In genomic region chr4:155705592-155705929, GRCm38 (mm10) we compare ENCODE assay signal across 8 mouse cellular contexts. TPM values are rescaled to one million over a fixed set of nuclear protein-coding genes. Genes with fewer than 3 reads are reported as not detected.
DNase-seq lines count a peak whose midpoint lies in the region; ATAC-seq and TF ChIP-seq lines count a peak whose summit lies in the region.

No protein-coding gene starts in this region.

- H3K4me2 ChIP-seq in embryonic facial prominence, embryonic 15.5 days (replicated peaks) = peak overlapping the region; percentile 70
- peak overlapping the region; percentile 75 for H3K4me2 ChIP-seq in limb, embryonic 12.5 days
- H3K4me2 ChIP-seq in neural tube, embryonic 15.5 days = peak overlapping the region; percentile 79

- peak overlapping the region; percentile 94 for H3K4me3 ChIP-seq in C2C12 (ENCODE audit: insufficient read depth, poor library complexity, severe bottlenecking)
- peak overlapping the region; percentile 74 for H3K4me3 ChIP-seq in embryonic facial prominence, embryonic 15.5 days (replicated peaks)
- H3K4me3 ChIP-seq in limb, embryonic 12.5 days (replicated peaks) = peak overlapping the region; percentile 96
- H3K4me3 ChIP-seq in neural tube, embryonic 15.5 days (replicated peaks) = peak overlapping the region; percentile 99

- H3K79me2 ChIP-seq in C2C12 (ENCODE audit: control insufficient read depth, insufficient read depth) = peaks cover 56% of the 10 kb centered on the region

- TF ChIP-seq CTCF in C2C12 (IDR thresholded peaks at IDR 0.05; ENCODE audit: control insufficient read depth, insufficient read depth, insufficient read length) = no peak

- peaks cover 24% of the 10 kb centered on the region for H3K4me1 ChIP-seq in embryonic facial prominence, embryonic 15.5 days
- peaks cover 18% of the 10 kb centered on the region for H3K4me1 ChIP-seq in limb, embryonic 12.5 days (replicated peaks)
- H3K4me1 ChIP-seq in neural tube, embryonic 15.5 days = peaks cover 39% of the 10 kb centered on the region

- no peaks in the 10 kb centered on the region for H3K9me3 ChIP-seq in embryonic facial prominence, embryonic 15.5 days (replicated peaks)
- H3K9me3 ChIP-seq in limb, embryonic 12.5 days = no peaks in the 10 kb centered on the region
- no peaks in the 10 kb centered on the region for H3K9me3 ChIP-seq in neural tube, embryonic 15.5 days (replicated peaks)

- intact Hi-C loops in left cerebral cortex, postnatal 10 days (cut with DNase I) = no loop called here

- H3K27me3 ChIP-seq in C2C12 (ENCODE audit: control insufficient read depth, insufficient read depth, insufficient read length) = no peaks in the 10 kb centered on the region
- H3K27me3 ChIP-seq in embryonic facial prominence, embryonic 15.5 days = no peaks in the 10 kb centered on the region
- H3K27me3 ChIP-seq in limb, embryonic 12.5 days = no peaks in the 10 kb centered on the region
- H3K27me3 ChIP-seq in neural tube, embryonic 15.5 days (replicated peaks) = no peaks in the 10 kb centered on the region

- H3ac ChIP-seq in C2C12 (ENCODE audit: control insufficient read depth, insufficient read length, low read depth) = peak overlapping the region; percentile 85

- no peak; the same call in none of the 2 replicates for ATAC-seq in embryonic facial prominence, embryonic 15.5 days (ENCODE audit: insufficient number of reproducible peaks, low FRiP score, low TSS enrichment, low read depth)
- no peak for ATAC-seq in limb, embryonic 12.5 days (ENCODE audit: insufficient number of reproducible peaks, insufficient read depth, low FRiP score, low TSS enrichment, low read depth)
- no peak for ATAC-seq in neural tube, embryonic 15.5 days (ENCODE audit: low FRiP score)

- peak; percentile 32 for DNase-seq in embryo, embryonic 10.5 days (ENCODE audit: low spot score)
- no peak for DNase-seq in embryo, embryonic 11 days
- DNase-seq in frontal cortex, postnatal 36 days (ENCODE audit: low spot score in 2 of 2) = no peak
- no peak for DNase-seq in left cerebral cortex, postnatal 10 days (ENCODE audit: extremely low spot score in 1 of 2, low spot score in 2 of 2)

- peak overlapping the region; percentile 69 for H3K9ac ChIP-seq in embryonic facial prominence, embryonic 15.5 days
- peak overlapping the region; percentile 92 for H3K9ac ChIP-seq in limb, embryonic 12.5 days (replicated peaks)
- peak overlapping the region; percentile 94 for H3K9ac ChIP-seq in neural tube, embryonic 15.5 days (replicated peaks)

- no peaks in the 10 kb centered on the region for H3K36me3 ChIP-seq in C2C12 (ENCODE audit: control insufficient read depth, insufficient read depth)
- H3K36me3 ChIP-seq in embryonic facial prominence, embryonic 15.5 days = no peaks in the 10 kb centered on the region
- H3K36me3 ChIP-seq in limb, embryonic 12.5 days = peaks cover under 1% of the 10 kb centered on the region; the same call in 1 of the 2 replicates
- no peaks in the 10 kb centered on the region for H3K36me3 ChIP-seq in neural tube, embryonic 15.5 days

- peaks cover 54% of the 10 kb centered on the region for H3K79me3 ChIP-seq in C2C12 (ENCODE audit: low read depth)

- WGBS in embryonic facial prominence, embryonic 15.5 days = under 1% methylated on average over 19 of the region's 19 CpGs
- under 1% methylated on average over 19 of the region's 19 CpGs for WGBS in limb, embryonic 12.5 days
- under 1% methylated on average over 19 of the region's 19 CpGs for WGBS in neural tube, embryonic 15.5 days

- H3K27ac ChIP-seq in embryonic facial prominence, embryonic 15.5 days (replicated peaks) = peak overlapping the region; percentile 98
- H3K27ac ChIP-seq in limb, embryonic 12.5 days = peak overlapping the region; percentile 97
- peak overlapping the region; percentile 97 for H3K27ac ChIP-seq in neural tube, embryonic 15.5 days (replicated peaks)

TF ChIP-seq in C2C12, 6 proteins besides CTCF, POLR2A, EP300 and RAD21:
- TF ChIP-seq MYOG (IDR thresholded peaks at IDR 0.05; ENCODE audit: control insufficient read depth, extremely low read depth, insufficient read length) = no peak
- TF ChIP-seq CEBPB (IDR thresholded peaks at IDR 0.05; ENCODE audit: low read depth) = no peak
- no peak for TF ChIP-seq USF1 (IDR thresholded peaks at IDR 0.05; ENCODE audit: low read depth)
- no peak for TF ChIP-seq MYOD1 (IDR thresholded peaks at IDR 0.05; ENCODE audit: control insufficient read depth, insufficient read length, low read depth)
- no peak for TF ChIP-seq FOSL1 (IDR thresholded peaks at IDR 0.05; ENCODE audit: insufficient read depth, low read length, poor library complexity, severe bottlenecking)
- no peak for TF ChIP-seq MAX (IDR thresholded peaks at IDR 0.05)

RNA-seq across cellular contexts. Expression of gene Ssu72, which starts 1.0 kb away (rescaled TPM):
- 92.4 TPM for polyA plus RNA-seq in C2C12 (2012; fragmentation: generic; extraction: Trizol)
- 135 and 140 TPM in 2 replicates for polyA plus RNA-seq in embryonic facial prominence, embryonic 15.5 days (2015; fragmentation: Nextera tagmentation; extraction: Ambion mirVana)
- polyA plus RNA-seq in limb, embryonic 12.5 days (2016; fragmentation: Nextera tagmentation; extraction: Ambion mirVana) = 143 and 145 TPM in 2 replicates
- polyA plus RNA-seq in neural tube, embryonic 15.5 days (2015; fragmentation: Nextera tagmentation; extraction: Ambion mirVana) = 165 and 171 TPM in 2 replicates
- total RNA-seq in left cerebral cortex, postnatal 10 days (2021) = 10 to 100 TPM; 82.3 to 85.4 TPM

RNA-seq across cellular contexts. Expression of gene Fndc10, which starts 11.4 kb away (rescaled TPM):
- 9.0 TPM for polyA plus RNA-seq in C2C12 (2012; fragmentation: generic; extraction: Trizol)
- 13.5 and 13.9 TPM in 2 replicates for polyA plus RNA-seq in embryonic facial prominence, embryonic 15.5 days (2015; fragmentation: Nextera tagmentation; extraction: Ambion mirVana)
- polyA plus RNA-seq in limb, embryonic 12.5 days (2016; fragmentation: Nextera tagmentation; extraction: Ambion mirVana) = 9.3 and 11.2 TPM in 2 replicates
- polyA plus RNA-seq in neural tube, embryonic 15.5 days (2015; fragmentation: Nextera tagmentation; extraction: Ambion mirVana) = 18.9 and 25.0 TPM in 2 replicates
- 10 to 100 TPM; 20.2 to 22.2 TPM for total RNA-seq in left cerebral cortex, postnatal 10 days (2021)

RNA-seq across cellular contexts. Expression of gene Tmem240, which starts 29.0 kb away (rescaled TPM):
- polyA plus RNA-seq in C2C12 (2012; fragmentation: generic; extraction: Trizol) = 0.39 TPM
- 1.6 and 2.2 TPM in 2 replicates for polyA plus RNA-seq in embryonic facial prominence, embryonic 15.5 days (2015; fragmentation: Nextera tagmentation; extraction: Ambion mirVana)
- 1.4 and 1.6 TPM in 2 replicates for polyA plus RNA-seq in limb, embryonic 12.5 days (2016; fragmentation: Nextera tagmentation; extraction: Ambion mirVana)
- 23.7 and 28.3 TPM in 2 replicates for polyA plus RNA-seq in neural tube, embryonic 15.5 days (2015; fragmentation: Nextera tagmentation; extraction: Ambion mirVana)
- total RNA-seq in left cerebral cortex, postnatal 10 days (2021) = 10 to 100 TPM; 63.6 to 68.8 TPM

RNA-seq across cellular contexts. Expression of gene Mib2, which starts 36.6 kb away (rescaled TPM):
- polyA plus RNA-seq in C2C12 (2012; fragmentation: generic; extraction: Trizol) = 16.2 TPM
- 36.3 and 36.8 TPM in 2 replicates for polyA plus RNA-seq in embryonic facial prominence, embryonic 15.5 days (2015; fragmentation: Nextera tagmentation; extraction: Ambion mirVana)
- 36.5 and 37.2 TPM in 2 replicates for polyA plus RNA-seq in limb, embryonic 12.5 days (2016; fragmentation: Nextera tagmentation; extraction: Ambion mirVana)
- polyA plus RNA-seq in neural tube, embryonic 15.5 days (2015; fragmentation: Nextera tagmentation; extraction: Ambion mirVana) = 48.6 and 54.7 TPM in 2 replicates
- 100 to 1,000 TPM in 1 of 2 experiments, 10 to 100 TPM in 1; 98.4 to 100 TPM for total RNA-seq in left cerebral cortex, postnatal 10 days (2021)

RNA-seq across cellular contexts. Expression of gene Mmp23, which starts 52.4 kb away (rescaled TPM):
- 4.5 TPM for polyA plus RNA-seq in C2C12 (2012; fragmentation: generic; extraction: Trizol)
- 38.5 and 39.0 TPM in 2 replicates for polyA plus RNA-seq in embryonic facial prominence, embryonic 15.5 days (2015; fragmentation: Nextera tagmentation; extraction: Ambion mirVana)
- 16.0 and 16.3 TPM in 2 replicates for polyA plus RNA-seq in limb, embryonic 12.5 days (2016; fragmentation: Nextera tagmentation; extraction: Ambion mirVana)
- 6.5 and 10.5 TPM in 2 replicates for polyA plus RNA-seq in neural tube, embryonic 15.5 days (2015; fragmentation: Nextera tagmentation; extraction: Ambion mirVana)
- total RNA-seq in left cerebral cortex, postnatal 10 days (2021) = 1 to 10 TPM; 2.1 to 2.2 TPM
